Mouse (Mus musculus) cortical plate, adult 2 months (tissue): ENCODE data around the gene Aaed1.

Source experiments
- CTCF ChIP-seq: fragments of 200-500 bp; IDR thresholded peaks from 2 replicates; pipeline ENCODE4 v1.5.1; 2011; ENCODE audit warnings: mild to moderate bottlenecking, control low read depth, low read length; ENCODE audit not compliant: insufficient read depth; ENCODE audit errors: extremely low read depth
- POLR2A ChIP-seq: fragments of 200-500 bp; IDR thresholded peaks from 2 replicates; pipeline ENCODE4 v1.6.1; 2011; ENCODE audit warnings: mild to moderate bottlenecking, low read length, control low read depth; ENCODE audit not compliant: insufficient read depth; ENCODE audit errors: extremely low read depth

DNA sequence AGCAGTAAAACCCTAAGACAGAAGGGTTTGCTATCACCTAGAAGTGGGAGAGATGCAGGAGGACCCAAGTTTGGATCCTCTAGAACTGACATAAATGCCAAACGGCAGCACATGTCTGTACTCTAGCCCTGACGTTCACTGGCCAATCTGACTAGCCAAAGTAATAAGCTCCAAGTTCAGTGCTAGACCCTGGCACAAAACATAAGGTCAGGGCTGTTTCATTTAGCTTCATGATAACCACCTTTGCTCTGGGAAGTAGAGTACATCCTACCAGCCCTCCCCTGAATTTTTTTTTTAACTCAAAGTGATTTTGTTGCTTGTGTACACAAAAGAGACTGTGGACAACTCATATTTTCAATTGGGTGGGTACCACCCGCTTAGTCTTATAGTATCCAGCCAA, 48.5 kb upstream of the Aaed1 start:
- TF ChIP-seq CTCF: no peak
- TF ChIP-seq POLR2A: no peak
